ENCODE assay signal across 24 mouse cellular contexts in the genomic region with DNA sequence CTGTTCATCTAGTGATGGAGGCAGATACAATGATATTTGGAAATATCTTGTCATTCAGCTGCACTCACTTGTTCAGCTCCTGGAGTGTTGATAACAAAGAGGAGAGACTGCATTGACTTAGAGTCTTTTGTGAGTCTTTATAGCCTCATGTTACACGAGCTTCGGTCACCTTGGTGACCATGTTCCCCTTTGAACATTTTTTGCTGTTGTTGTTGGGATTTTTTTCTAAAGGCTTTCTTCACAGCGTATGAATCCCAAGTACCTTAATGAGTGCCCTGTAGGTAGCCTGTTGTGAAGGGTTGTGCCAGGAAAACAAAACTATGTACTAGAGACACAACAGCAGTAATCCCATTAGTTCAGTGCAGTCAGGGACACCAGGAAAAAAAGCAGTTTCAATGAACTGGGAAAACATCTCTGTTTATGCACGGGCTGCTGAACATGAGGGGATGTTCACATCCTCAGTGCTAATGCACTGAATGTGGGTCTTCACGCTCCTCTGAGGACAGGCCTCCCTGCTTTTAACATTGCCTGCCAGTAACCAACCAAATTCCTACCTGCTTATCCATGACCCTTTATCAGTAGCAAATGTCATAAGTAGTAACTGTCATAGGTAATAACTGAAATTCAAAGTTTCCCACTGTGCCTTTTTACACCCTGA.
DNase-seq lines count a peak whose midpoint lies in the region; ATAC-seq and TF ChIP-seq lines count a peak whose summit lies in the region.
"Had no signal": no experiment of that assay in that cellular context is flagged by ENCODE, and none has a peak within 500 bp of the region (broad histone marks: within the 10 kb centered on the region; RNA-seq: fewer than 3 reads in every experiment).

No protein-coding gene starts in this region.

- 14% methylated on average over 5 of the region's 5 CpGs for WGBS in midbrain, embryonic 10.5 days
- 14% methylated on average over 5 of the region's 5 CpGs for WGBS in midbrain, postnatal 0 days
- 6% methylated on average over 5 of the region's 5 CpGs for WGBS in forebrain, embryonic 12.5 days

- no peak for ATAC-seq in midbrain, postnatal 0 days (ENCODE audit: low FRiP score)
- peak; percentile 82; the same call in 1 of the 2 replicates for ATAC-seq in forebrain, embryonic 12.5 days (ENCODE audit: low FRiP score)
- ATAC-seq: activated CD4-positive, CD25-positive, alpha-beta regulatory T cell, adult 4 months; intestine, embryonic 16.5 days; lung, postnatal 0 days had no signal

- no peak overlapping the region for H3K4me2 ChIP-seq in midbrain, postnatal 0 days (ENCODE audit: low read depth, low read length, poor library complexity, severe bottlenecking)
- H3K4me2 ChIP-seq in forebrain, embryonic 12.5 days = no peak overlapping the region
- H3K4me2 ChIP-seq: embryonic facial prominence, embryonic 13.5 days; heart, embryonic 13.5 days; limb, embryonic 12.5 days; stomach, embryonic 15.5 days had no signal

- no peak overlapping the region for H3K4me3 ChIP-seq in midbrain, embryonic 10.5 days
- H3K4me3 ChIP-seq in midbrain, postnatal 0 days (ENCODE audit: low read depth, low read length) = no peak overlapping the region
- no peak overlapping the region for H3K4me3 ChIP-seq in forebrain, embryonic 12.5 days (replicated peaks)
- H3K4me3 ChIP-seq: embryonic facial prominence, embryonic 13.5 days; gastrocnemius, adult 2 months; heart, embryonic 13.5 days; left cerebral cortex, adult 2 months; limb, embryonic 12.5 days; stomach, embryonic 15.5 days had no signal

- no peaks in the 10 kb centered on the region for H3K9me3 ChIP-seq in midbrain, embryonic 10.5 days (replicated peaks)
- H3K9me3 ChIP-seq in midbrain, postnatal 0 days (ENCODE audit: low read length) = no peaks in the 10 kb centered on the region
- H3K9me3 ChIP-seq in forebrain, embryonic 12.5 days = no peaks in the 10 kb centered on the region
- H3K9me3 ChIP-seq: embryonic facial prominence, embryonic 13.5 days; heart, embryonic 13.5 days; limb, embryonic 12.5 days; stomach, embryonic 15.5 days had no signal

- H3K4me1 ChIP-seq in midbrain, embryonic 10.5 days = peaks cover 12% of the 10 kb centered on the region
- H3K4me1 ChIP-seq in midbrain, postnatal 0 days (ENCODE audit: insufficient read depth, low read length) = no peaks in the 10 kb centered on the region
- peaks cover 9% of the 10 kb centered on the region for H3K4me1 ChIP-seq in forebrain, embryonic 12.5 days
- H3K4me1 ChIP-seq: embryonic facial prominence, embryonic 13.5 days; heart, embryonic 13.5 days; limb, embryonic 12.5 days; stomach, embryonic 15.5 days had no signal

- no peak overlapping the region for H3K9ac ChIP-seq in midbrain, postnatal 0 days (replicated peaks; ENCODE audit: low read length, poor library complexity, severe bottlenecking)
- H3K9ac ChIP-seq in forebrain, embryonic 12.5 days = no peak overlapping the region
- H3K9ac ChIP-seq: embryonic facial prominence, embryonic 13.5 days; heart, embryonic 13.5 days; limb, embryonic 12.5 days; liver, embryonic 14.5 days; stomach, embryonic 15.5 days had no signal

- H3K27ac ChIP-seq in midbrain, embryonic 10.5 days (replicated peaks) = no peak overlapping the region
- H3K27ac ChIP-seq in midbrain, postnatal 0 days (ENCODE audit: low read depth, low read length) = no peak overlapping the region
- no peak overlapping the region for H3K27ac ChIP-seq in forebrain, embryonic 12.5 days
- H3K27ac ChIP-seq: embryonic facial prominence, embryonic 13.5 days; gastrocnemius, adult 2 months; heart, embryonic 13.5 days; kidney, postnatal 0 days; left cerebral cortex, adult 2 months; limb, embryonic 12.5 days; liver, embryonic 14.5 days; stomach, embryonic 15.5 days had no signal

- TF ChIP-seq CTCF in midbrain, postnatal 0 days (IDR thresholded peaks at IDR 0.05) = no peak

- DNase-seq in midbrain, embryonic 10.5 days (ENCODE audit: low spot score) = peak; percentile 27
- DNase-seq in midbrain, postnatal 0 days (ENCODE audit: low spot score) = no peak
- peak; percentile 13 for DNase-seq in mesoderm, embryonic 11.5 days (ENCODE audit: low read depth, low spot score)
- DNase-seq in retina, postnatal 1 day = peak; percentile 18
- DNase-seq in frontal cortex, postnatal 25 days (ENCODE audit: low spot score in 2 of 2) = no peak
- DNase-seq in c-Kit-positive CD71-positive TER-119-positive erythroid progenitor cells, embryonic 14.5 days (ENCODE audit: low spot score) = no peak
- DNase-seq in layer of hippocampus, adult 18-20 months (ENCODE audit: low spot score in 2 of 2) = no peak
- DNase-seq: adrenal gland, postnatal 25 days; B cell, adult 2 months; cerebellum, postnatal 10 days; gastrocnemius, adult 2 months; heart, postnatal 4 days; thymus, adult 2 months had no signal

- peaks cover 33% of the 10 kb centered on the region for H3K27me3 ChIP-seq in midbrain, embryonic 10.5 days (ENCODE audit: low read depth, poor library complexity, severe bottlenecking)
- no peaks in the 10 kb centered on the region for H3K27me3 ChIP-seq in midbrain, postnatal 0 days (ENCODE audit: insufficient read depth, low read length)
- peaks cover 10% of the 10 kb centered on the region; the same call in 1 of the 2 replicates for H3K27me3 ChIP-seq in forebrain, embryonic 12.5 days
- H3K27me3 ChIP-seq: embryonic facial prominence, embryonic 13.5 days; heart, embryonic 13.5 days; limb, embryonic 12.5 days; stomach, embryonic 15.5 days had no signal

- no peaks in the 10 kb centered on the region for H3K36me3 ChIP-seq in midbrain, embryonic 10.5 days
- H3K36me3 ChIP-seq in midbrain, postnatal 0 days (ENCODE audit: insufficient read depth, low read length) = no peaks in the 10 kb centered on the region
- H3K36me3 ChIP-seq in forebrain, embryonic 12.5 days (replicated peaks) = no peaks in the 10 kb centered on the region
- H3K36me3 ChIP-seq: embryonic facial prominence, embryonic 13.5 days; heart, embryonic 13.5 days; limb, embryonic 12.5 days; stomach, embryonic 15.5 days had no signal

Comparison
In these comparisons a context has a peak if more than half of its experiments do, and no peak if none do; other contexts are left out.
1. DNase-seq: peak in midbrain, embryonic 10.5 days (single experiment), mesoderm, embryonic 11.5 days (single experiment) and retina, postnatal 1 day (single experiment); none in midbrain, postnatal 0 days (single experiment), frontal cortex, postnatal 25 days (0 of 2), c-Kit-positive CD71-positive TER-119-positive erythroid progenitor cells, embryonic 14.5 days (single experiment) and layer of hippocampus, adult 18-20 months (0 of 2).